Mouse (Mus musculus): ENCODE results near the gene Gm20388. TPM values are rescaled to one million over a fixed set of nuclear protein-coding genes. Genes with fewer than 3 reads are reported as not detected.

Gm20388 gene
- polyA plus RNA-seq, 1 experiment from 2014 or later = not detected

- 17% methylated on average over 4 of the region's 4 CpGs for WGBS
- Histone ChIP-seq H3K9me3 (ENCODE audit: control insufficient read depth, low read length) (no peaks in the 10 kb centered on the region), H3K27me3 (ENCODE audit: control insufficient read depth, insufficient read depth, low read length) (no peaks in the 10 kb centered on the region), H3K4me1 (ENCODE audit: control insufficient read depth, insufficient read depth, low read length) (peaks cover 67% of the 10 kb centered on the region), H3K4me3 (ENCODE audit: low read length) (no peak overlapping the region), H3K9ac (ENCODE audit: low read depth, low read length) (peak overlapping the region; percentile 18; the same call in 1 of the 2 replicates), H3K4me2 (replicated peaks; ENCODE audit: low read depth, low read length) (no peak overlapping the region), H3K36me3 (ENCODE audit: control insufficient read depth, insufficient read depth, low read length) (no peaks in the 10 kb centered on the region), H3K27ac (ENCODE audit: low read depth, low read length) (peak overlapping the region; percentile 86)
- no peak; the same call in 1 of the 2 replicates for ATAC-seq (ENCODE audit: low FRiP score, low TSS enrichment)
Measured at GRCm38 (mm10) chr8:120424829-120425198, 514.2 kb downstream of the Gm20388 start.

GRCm38 (mm10) chr8:120425199-120425941, 514.7 kb downstream of the Gm20388 start:
- no peaks in the 10 kb centered on the region for H3K36me3 ChIP-seq (ENCODE audit: control insufficient read depth, insufficient read depth, low read length)
- no peak overlapping the region for H3K4me3 ChIP-seq (ENCODE audit: low read length)
- peak overlapping the region; percentile 18; the same call in 1 of the 2 replicates for H3K9ac ChIP-seq (ENCODE audit: low read depth, low read length)
- H3K4me2 ChIP-seq (replicated peaks; ENCODE audit: low read depth, low read length) = no peak overlapping the region
- no peaks in the 10 kb centered on the region for H3K9me3 ChIP-seq (ENCODE audit: control insufficient read depth, low read length)
- peaks cover 67% of the 10 kb centered on the region for H3K4me1 ChIP-seq (ENCODE audit: control insufficient read depth, insufficient read depth, low read length)
- peak; percentile 83 for ATAC-seq (ENCODE audit: low FRiP score, low TSS enrichment)
- H3K27ac ChIP-seq (ENCODE audit: low read depth, low read length) = peak overlapping the region; percentile 86
- no peaks in the 10 kb centered on the region for H3K27me3 ChIP-seq (ENCODE audit: control insufficient read depth, insufficient read depth, low read length)
- WGBS = 8% methylated on average over 7 of the region's 8 CpGs

GRCm38 (mm10) chr8:120426105-120426504, 515.5 kb downstream of the Gm20388 start:
- ATAC-seq (ENCODE audit: low FRiP score, low TSS enrichment) = no peak
- Histone ChIP-seq H3K4me1 (ENCODE audit: control insufficient read depth, insufficient read depth, low read length) (peaks cover 63% of the 10 kb centered on the region), H3K27me3 (ENCODE audit: control insufficient read depth, insufficient read depth, low read length) (no peaks in the 10 kb centered on the region; the same call in 1 of the 2 replicates), H3K9me3 (ENCODE audit: control insufficient read depth, low read length) (no peaks in the 10 kb centered on the region), H3K4me2 (replicated peaks; ENCODE audit: low read depth, low read length) (no peak overlapping the region), H3K9ac (ENCODE audit: low read depth, low read length) (no peak overlapping the region), H3K36me3 (ENCODE audit: control insufficient read depth, insufficient read depth, low read length) (no peaks in the 10 kb centered on the region), H3K27ac (ENCODE audit: low read depth, low read length) (peak overlapping the region; percentile 86; the same call in 1 of the 2 replicates), H3K4me3 (ENCODE audit: low read length) (no peak overlapping the region)
- WGBS = 11% methylated on average over 1 of the region's 1 CpGs

- Histone ChIP-seq H3K9ac (ENCODE audit: low read depth, low read length) (peak overlapping the region; percentile 31; the same call in 1 of the 2 replicates), H3K4me1 (ENCODE audit: control insufficient read depth, insufficient read depth, low read length) (peaks cover 56% of the 10 kb centered on the region), H3K4me3 (ENCODE audit: low read length) (no peak overlapping the region), H3K4me2 (replicated peaks; ENCODE audit: low read depth, low read length) (no peak overlapping the region), H3K36me3 (ENCODE audit: control insufficient read depth, insufficient read depth, low read length) (no peaks in the 10 kb centered on the region), H3K27me3 (ENCODE audit: control insufficient read depth, insufficient read depth, low read length) (no peaks in the 10 kb centered on the region; the same call in 1 of the 2 replicates), H3K27ac (ENCODE audit: low read depth, low read length) (peak overlapping the region; percentile 86; the same call in 1 of the 2 replicates), H3K9me3 (ENCODE audit: control insufficient read depth, low read length) (no peaks in the 10 kb centered on the region)
- no peak for ATAC-seq (ENCODE audit: low FRiP score, low TSS enrichment)
- 61% methylated on average over 20 of the region's 20 CpGs for WGBS
Measured at GRCm38 (mm10) chr8:120426622-120427385, 516.2 kb downstream of the Gm20388 start.

- H3K4me1 ChIP-seq (ENCODE audit: control insufficient read depth, insufficient read depth, low read length) = peaks cover 42% of the 10 kb centered on the region
- H3K9ac ChIP-seq (ENCODE audit: low read depth, low read length) = no peak overlapping the region
- no peak overlapping the region for H3K27ac ChIP-seq (ENCODE audit: low read depth, low read length)
- WGBS = 66% methylated on average over 5 of the region's 5 CpGs
- H3K27me3 ChIP-seq (ENCODE audit: control insufficient read depth, insufficient read depth, low read length) = no peaks in the 10 kb centered on the region; the same call in 1 of the 2 replicates
- no peak overlapping the region for H3K4me3 ChIP-seq (ENCODE audit: low read length)
- no peak overlapping the region for H3K4me2 ChIP-seq (replicated peaks; ENCODE audit: low read depth, low read length)
- no peaks in the 10 kb centered on the region for H3K36me3 ChIP-seq (ENCODE audit: control insufficient read depth, insufficient read depth, low read length)
- H3K9me3 ChIP-seq (ENCODE audit: control insufficient read depth, low read length) = no peaks in the 10 kb centered on the region
- ATAC-seq (ENCODE audit: low FRiP score, low TSS enrichment) = no peak
Measured at GRCm38 (mm10) chr8:120428492-120428891, 517.9 kb downstream of the Gm20388 start.

GRCm38 (mm10) chr8:120429116-120429515, 518.5 kb downstream of the Gm20388 start:
- H3K9me3 ChIP-seq (ENCODE audit: control insufficient read depth, low read length) = no peaks in the 10 kb centered on the region
- H3K4me1 ChIP-seq (ENCODE audit: control insufficient read depth, insufficient read depth, low read length) = peaks cover 36% of the 10 kb centered on the region
- no peak overlapping the region for H3K9ac ChIP-seq (ENCODE audit: low read depth, low read length)
- ATAC-seq (ENCODE audit: low FRiP score, low TSS enrichment) = no peak
- H3K27ac ChIP-seq (ENCODE audit: low read depth, low read length) = no peak overlapping the region
- H3K4me3 ChIP-seq (ENCODE audit: low read length) = no peak overlapping the region
- no peak overlapping the region for H3K4me2 ChIP-seq (replicated peaks; ENCODE audit: low read depth, low read length)
- H3K36me3 ChIP-seq (ENCODE audit: control insufficient read depth, insufficient read depth, low read length) = no peaks in the 10 kb centered on the region
- WGBS = 75% methylated on average over 1 of the region's 1 CpGs
- H3K27me3 ChIP-seq (ENCODE audit: control insufficient read depth, insufficient read depth, low read length) = no peaks in the 10 kb centered on the region; the same call in 1 of the 2 replicates

- Histone ChIP-seq H3K27me3 (ENCODE audit: control insufficient read depth, insufficient read depth, low read length) (no peaks in the 10 kb centered on the region; the same call in 1 of the 2 replicates), H3K4me3 (ENCODE audit: low read length) (no peak overlapping the region), H3K9ac (ENCODE audit: low read depth, low read length) (no peak overlapping the region), H3K9me3 (ENCODE audit: control insufficient read depth, low read length) (no peaks in the 10 kb centered on the region), H3K4me2 (replicated peaks; ENCODE audit: low read depth, low read length) (no peak overlapping the region), H3K36me3 (ENCODE audit: control insufficient read depth, insufficient read depth, low read length) (no peaks in the 10 kb centered on the region), H3K27ac (ENCODE audit: low read depth, low read length) (no peak overlapping the region), H3K4me1 (ENCODE audit: control insufficient read depth, insufficient read depth, low read length) (peaks cover 19% of the 10 kb centered on the region)
- ATAC-seq (ENCODE audit: low FRiP score, low TSS enrichment) = no peak
- 80% methylated on average over 12 of the region's 12 CpGs for WGBS
Measured at GRCm38 (mm10) chr8:120431042-120431441, 520.4 kb downstream of the Gm20388 start.

GRCm38 (mm10) chr8:120432438-120432837, 521.8 kb downstream of the Gm20388 start:
- 78% methylated on average over 7 of the region's 7 CpGs for WGBS
- Histone ChIP-seq H3K4me2 (replicated peaks; ENCODE audit: low read depth, low read length) (no peak overlapping the region), H3K9ac (ENCODE audit: low read depth, low read length) (no peak overlapping the region), H3K36me3 (ENCODE audit: control insufficient read depth, insufficient read depth, low read length) (no peaks in the 10 kb centered on the region), H3K4me3 (ENCODE audit: low read length) (no peak overlapping the region), H3K27ac (ENCODE audit: low read depth, low read length) (no peak overlapping the region), H3K27me3 (ENCODE audit: control insufficient read depth, insufficient read depth, low read length) (no peaks in the 10 kb centered on the region; the same call in 1 of the 2 replicates), H3K4me1 (ENCODE audit: control insufficient read depth, insufficient read depth, low read length) (peaks cover 19% of the 10 kb centered on the region), H3K9me3 (ENCODE audit: control insufficient read depth, low read length) (no peaks in the 10 kb centered on the region)
- ATAC-seq (ENCODE audit: low FRiP score, low TSS enrichment) = no peak

GRCm38 (mm10) chr8:120433143-120433542, 522.5 kb downstream of the Gm20388 start:
- H3K9ac ChIP-seq (ENCODE audit: low read depth, low read length) = no peak overlapping the region
- no peaks in the 10 kb centered on the region for H3K9me3 ChIP-seq (ENCODE audit: control insufficient read depth, low read length)
- no peak for ATAC-seq (ENCODE audit: low FRiP score, low TSS enrichment)
- H3K4me2 ChIP-seq (replicated peaks; ENCODE audit: low read depth, low read length) = no peak overlapping the region
- no peak overlapping the region for H3K27ac ChIP-seq (ENCODE audit: low read depth, low read length)
- peaks cover 24% of the 10 kb centered on the region for H3K4me1 ChIP-seq (ENCODE audit: control insufficient read depth, insufficient read depth, low read length)
- no peaks in the 10 kb centered on the region for H3K36me3 ChIP-seq (ENCODE audit: control insufficient read depth, insufficient read depth, low read length)
- no peaks in the 10 kb centered on the region; the same call in 1 of the 2 replicates for H3K27me3 ChIP-seq (ENCODE audit: control insufficient read depth, insufficient read depth, low read length)
- no peak overlapping the region for H3K4me3 ChIP-seq (ENCODE audit: low read length)
- WGBS = 84% methylated on average over 7 of the region's 7 CpGs
